Mouse (Mus musculus) embryo, embryonic 10.5 days (tissue): ENCODE data around the gene Cotl1.

Source experiments
- DNase-seq: peaks from one replicate; pipeline ENCODE4 v3.0.0-alpha.2; 2015; ENCODE audit warnings: low spot score

The Cotl1 gene

GRCm38 (mm10) chr8:119785764-119786405 lies 54.5 kb downstream of the Cotl1 start:
- DNase-seq, result peak; percentile 56

GRCm38 (mm10) chr8:119784676-119785075 lies 55.7 kb downstream of the Cotl1 start:
- DNase-seq, result no peak

- DNase-seq, result no peak
Measured at GRCm38 (mm10) chr8:119784141-119784574, 56.2 kb downstream of the Cotl1 start.

GRCm38 (mm10) chr8:119783579-119783978 lies 56.8 kb downstream of the Cotl1 start:
- DNase-seq, result no peak

- peak; percentile 85 for DNase-seq
Measured at GRCm38 (mm10) chr8:119782715-119783114, 57.6 kb downstream of the Cotl1 start.

GRCm38 (mm10) chr8:119781086-119781840 lies 59.1 kb downstream of the Cotl1 start:
- no peak for DNase-seq

GRCm38 (mm10) chr8:119780402-119781049 lies 59.8 kb downstream of the Cotl1 start:
- no peak for DNase-seq

GRCm38 (mm10) chr8:119779013-119779737 lies 61.2 kb downstream of the Cotl1 start:
- DNase-seq, result peak; percentile 93

GRCm38 (mm10) chr8:119778263-119778662 lies 62.1 kb downstream of the Cotl1 start, which contains the start of gene Tldc1:
Tldc1 (minus strand) TSS chr8:119778416.
- peak; percentile 100 for DNase-seq

- peak; percentile 48 for DNase-seq
Measured at GRCm38 (mm10) chr8:119777765-119778164, 62.6 kb downstream of the Cotl1 start.

GRCm38 (mm10) chr8:119776668-119777245 lies 63.6 kb downstream of the Cotl1 start:
- DNase-seq, result no peak

GRCm38 (mm10) chr8:119765761-119766444 lies 74.4 kb downstream of the Cotl1 start:
- DNase-seq, result no peak

GRCm38 (mm10) chr8:119765311-119765710 lies 75.0 kb downstream of the Cotl1 start:
- DNase-seq, result no peak

GRCm38 (mm10) chr8:119762226-119763220 lies 77.8 kb downstream of the Cotl1 start:
- DNase-seq, result no peak

- no peak for DNase-seq
Measured at GRCm38 (mm10) chr8:119761692-119762091, 78.7 kb downstream of the Cotl1 start.
